Mouse (Mus musculus) C2C12 (cell line): ENCODE measurements around the gene Rnf34.
A peak's percentile ranks its signal among the peaks of the same experiment; 100 is the strongest.

Experiments used
- CEBPB ChIP-seq: IDR thresholded peaks from one replicate; pipeline ENCODE4 v1.6.1; 2011; ENCODE audit warnings: low read depth, mild to moderate bottlenecking, control low read depth, moderate library complexity
- CTCF ChIP-seq: IDR thresholded peaks from one replicate; pipeline ENCODE4 v1.5.1; 2011; ENCODE audit not compliant: control insufficient read depth, insufficient read depth, insufficient read length
- MAX ChIP-seq: IDR thresholded peaks from one replicate; pipeline ENCODE4 v1.6.1; 2011; ENCODE audit warnings: mild to moderate bottlenecking, control low read depth

- TF ChIP-seq CEBPB (no peak), MAX (no peak), CTCF (peak; percentile 33)
These were observed 38.3 kb upstream of the Rnf34 start for GRCm38 (mm10) chr5:122811364-122812079.
